Mouse (Mus musculus) heart, postnatal 0 days (tissue): ENCODE measurements around the gene Gprin1.

Source experiments
- CTCF ChIP-seq: IDR thresholded peaks from 2 replicates; pipeline ENCODE4 v1.5.1; 2016; ENCODE audit warnings: antibody characterized with exemption, control low read depth, low read depth
- EP300 ChIP-seq: IDR thresholded peaks from 2 replicates; pipeline ENCODE4 v1.6.1; 2016; ENCODE audit warnings: antibody characterized with exemption, low read depth

GRCm38 (mm10) chr13:54749061-54749863 is 412 bp downstream of the Gprin1 start:
- TF ChIP-seq CTCF: no peak
- TF ChIP-seq EP300: no peak
